Mouse (Mus musculus) ES-E14 (cell line): ENCODE measurements around the gene Mrpl41.

Source experiments
- CHD2 ChIP-seq: IDR thresholded peaks from 2 replicates; pipeline ENCODE4 v1.6.1; 2014; ENCODE audit warnings: mild to moderate bottlenecking, low read depth, low read length, inconsistent platforms
- HCFC1 ChIP-seq: IDR thresholded peaks from 2 replicates; pipeline ENCODE4 v1.6.1; 2012; ENCODE audit warnings: low read length, inconsistent platforms, borderline replicate concordance; ENCODE audit not compliant: insufficient read depth
- ZNF384 ChIP-seq: IDR thresholded peaks from 2 replicates; pipeline ENCODE4 v1.6.1; 2012; ENCODE audit warnings: low read depth, low read length, inconsistent platforms

- TF ChIP-seq ZNF384 (no peak), CHD2 (no peak), HCFC1 (no peak)
Measured at GRCm38 (mm10) chr2:24934441-24934963, 40.4 kb downstream of the Mrpl41 start.
